Mouse (Mus musculus): ENCODE measurements around the gene Plxnd1.

Plxnd1 gene

DNA sequence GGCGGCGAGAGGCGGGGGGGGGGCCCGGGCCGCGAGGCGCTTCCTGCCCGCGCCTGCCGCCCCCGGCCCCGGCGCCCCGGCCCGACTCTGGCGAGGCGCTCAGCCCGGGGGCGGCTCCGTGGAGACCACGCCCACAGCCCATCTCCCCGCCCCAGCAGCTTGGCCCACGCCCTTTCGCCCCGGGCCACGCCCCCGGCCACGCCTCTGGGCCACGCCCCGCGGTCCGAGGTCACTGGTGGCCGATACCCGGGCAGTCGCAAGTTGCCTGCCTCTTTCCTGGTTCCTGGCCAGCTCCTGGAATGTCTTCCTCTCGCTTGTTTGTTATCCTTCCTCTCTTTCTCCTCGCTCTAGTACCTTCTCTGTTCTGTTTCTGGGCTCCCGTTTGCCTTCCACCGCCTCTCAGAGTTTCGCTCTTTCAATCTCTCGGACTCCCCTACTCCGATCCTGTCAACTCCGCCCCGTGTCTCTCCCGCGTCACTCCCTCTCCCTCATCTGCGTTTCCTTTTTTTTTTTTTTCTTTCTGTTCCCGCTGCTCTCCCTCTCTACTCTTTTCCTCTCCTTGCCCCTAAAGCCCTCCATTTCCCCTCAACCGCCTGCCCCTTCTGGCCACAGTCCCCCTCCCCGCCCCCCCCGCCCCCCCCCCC, at the start of gene Plxnd1:
Gene Plxnd1, minus strand, starts transcription at position 129 of the 644 bp plus-strand sequence.
- DNase-seq (ENCODE audit: low spot score in 2 of 2), result peak; percentile 79 to 81

DNA sequence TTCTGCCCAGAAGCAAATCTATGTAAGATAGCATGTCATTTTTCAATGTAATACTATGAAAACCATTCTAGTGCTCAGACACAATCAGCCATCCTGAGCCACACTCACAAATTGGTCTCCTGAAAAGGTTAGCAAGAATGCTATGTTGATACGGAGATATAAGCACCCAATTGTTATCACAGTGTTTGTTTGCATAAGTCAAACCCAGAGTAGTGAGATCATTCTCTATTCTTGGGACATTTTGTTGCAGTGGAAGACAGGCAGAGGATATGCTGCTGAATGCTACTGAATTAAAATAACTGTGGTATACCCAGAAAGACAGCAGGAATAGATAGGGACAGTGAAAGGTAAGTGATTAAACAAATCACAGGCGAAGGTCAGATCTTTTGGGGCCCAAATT, 49.2 kb upstream of the Plxnd1 start:
- no peak for DNase-seq (ENCODE audit: low spot score in 2 of 2)

DNA sequence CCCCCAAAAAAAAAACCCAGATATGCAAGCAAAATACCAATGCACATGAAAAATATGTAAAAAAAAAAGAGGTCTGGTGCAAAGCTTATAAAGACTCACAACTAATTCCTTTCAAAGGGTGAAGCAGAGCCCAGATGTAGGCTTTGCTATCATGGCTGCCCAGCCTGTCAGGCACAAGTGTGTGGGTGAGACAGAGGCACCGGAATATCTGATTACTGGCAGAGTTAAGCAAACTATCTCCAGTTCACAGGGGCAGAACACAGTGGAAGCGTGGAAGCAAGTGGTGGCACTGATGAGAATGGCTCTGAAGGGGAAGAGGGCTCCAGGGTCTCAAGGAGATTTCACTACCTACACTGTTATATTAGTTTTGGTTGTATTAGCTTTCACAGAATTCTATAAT, 43.4 kb upstream of the Plxnd1 start:
- DNase-seq (ENCODE audit: low spot score in 2 of 2), result no peak

- DNase-seq (ENCODE audit: low spot score in 2 of 2), result peak in 1 of 2 experiments; percentile 14
These were observed 42.6 kb upstream of the Plxnd1 start for GRCm38 (mm10) chr6:116037281-116037831.

DNA sequence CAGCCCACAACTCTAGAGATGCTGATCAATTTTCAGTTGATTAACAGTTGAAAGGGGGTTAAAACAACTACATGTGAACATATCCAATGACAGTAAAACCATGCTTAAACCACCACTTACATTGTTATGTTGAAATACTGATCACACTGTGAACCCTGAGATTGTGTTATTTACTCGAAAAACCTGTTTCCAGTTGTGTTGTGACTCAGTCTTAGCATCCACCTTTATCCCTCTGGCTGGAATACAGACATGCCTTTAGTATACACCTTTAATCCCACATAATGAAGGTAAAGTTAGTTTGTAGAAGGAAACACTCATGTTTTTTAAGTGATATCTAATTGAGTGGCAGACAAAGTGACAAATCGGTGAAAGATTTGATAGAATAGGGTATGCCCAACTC, 41.8 kb upstream of the Plxnd1 start:
- DNase-seq (ENCODE audit: low spot score in 2 of 2), result no peak

DNA sequence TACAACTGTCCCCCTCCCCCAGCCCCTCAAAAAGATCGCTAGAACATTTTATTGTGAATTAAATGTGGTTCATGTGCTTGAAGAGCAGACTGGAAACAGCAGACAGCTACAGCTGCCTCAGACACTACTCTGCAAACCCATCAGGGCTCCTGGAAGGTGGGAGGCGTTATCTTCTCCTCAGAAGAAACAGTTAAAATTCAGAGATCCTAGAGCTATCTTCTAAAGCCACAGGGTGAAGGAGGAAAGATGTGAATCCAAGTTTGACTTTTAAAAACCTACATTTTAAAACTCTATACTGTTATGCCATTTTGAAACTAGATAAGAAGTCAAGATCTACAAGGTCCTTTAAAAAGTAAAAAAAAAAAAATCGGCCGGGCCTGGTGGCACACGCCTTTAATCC, 36.2 kb upstream of the Plxnd1 start:
- DNase-seq (ENCODE audit: low spot score in 2 of 2), result no peak

- no peak for DNase-seq (ENCODE audit: low spot score in 2 of 2)
These were observed 29.9 kb upstream of the Plxnd1 start for GRCm38 (mm10) chr6:116024666-116025065.

DNA sequence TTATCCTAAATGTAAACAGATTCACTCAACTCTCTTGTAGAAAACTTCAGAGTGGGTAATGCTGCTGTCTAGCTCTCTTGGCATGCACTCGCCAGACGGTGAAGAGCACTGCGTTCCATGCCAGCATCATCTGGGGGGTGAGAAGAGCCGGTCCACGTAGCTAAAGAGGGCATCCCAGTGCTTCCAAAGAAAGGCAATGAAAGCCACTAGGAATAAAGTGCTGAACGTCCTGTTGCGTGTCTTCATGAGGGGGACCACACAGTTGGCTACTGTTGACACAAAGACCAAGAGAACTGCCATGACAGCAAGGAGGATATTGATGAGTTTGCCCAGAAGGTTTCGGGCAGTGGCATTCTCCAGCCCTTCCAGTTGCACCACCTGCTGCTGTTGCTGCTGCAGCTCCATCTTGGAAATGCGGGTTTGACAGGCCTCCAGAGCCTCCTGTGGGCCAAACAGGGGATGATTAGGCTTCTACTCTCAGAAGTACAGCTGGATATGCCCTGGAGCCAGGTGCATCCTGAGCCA, 27.2 kb upstream of the Plxnd1 start:
- DNase-seq (ENCODE audit: low spot score in 2 of 2), result no peak

DNA sequence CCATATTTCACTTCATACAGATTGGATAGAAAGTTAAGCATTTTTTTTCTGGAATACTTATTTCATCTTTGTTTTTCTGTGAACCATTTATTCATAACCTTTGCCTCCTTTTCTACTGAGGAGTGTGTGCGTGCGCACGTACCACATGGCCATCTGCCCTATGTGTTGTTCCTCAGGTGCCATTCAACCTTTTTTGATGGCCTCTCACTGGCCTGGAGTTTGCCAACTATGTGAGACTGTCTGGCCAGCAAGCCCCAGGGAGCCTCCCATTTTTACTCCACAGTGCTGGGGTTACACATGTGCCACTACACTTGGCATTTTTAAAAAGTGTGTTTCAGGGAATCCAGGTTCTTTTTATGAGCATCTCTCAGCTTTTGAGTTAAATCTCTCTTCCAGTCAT, 21.1 kb upstream of the Plxnd1 start:
- no peak for DNase-seq (ENCODE audit: low spot score in 2 of 2)

- DNase-seq (ENCODE audit: low spot score in 2 of 2), result no peak
These were observed 19.3 kb upstream of the Plxnd1 start for GRCm38 (mm10) chr6:116014111-116014510.

GRCm38 (mm10) chr6:116013687-116014086, 18.9 kb upstream of the Plxnd1 start:
- no peak for DNase-seq (ENCODE audit: low spot score in 2 of 2)

GRCm38 (mm10) chr6:116010541-116010940, 15.7 kb upstream of the Plxnd1 start:
- DNase-seq (ENCODE audit: low spot score in 2 of 2), result peak; percentile 89 to 93

DNA sequence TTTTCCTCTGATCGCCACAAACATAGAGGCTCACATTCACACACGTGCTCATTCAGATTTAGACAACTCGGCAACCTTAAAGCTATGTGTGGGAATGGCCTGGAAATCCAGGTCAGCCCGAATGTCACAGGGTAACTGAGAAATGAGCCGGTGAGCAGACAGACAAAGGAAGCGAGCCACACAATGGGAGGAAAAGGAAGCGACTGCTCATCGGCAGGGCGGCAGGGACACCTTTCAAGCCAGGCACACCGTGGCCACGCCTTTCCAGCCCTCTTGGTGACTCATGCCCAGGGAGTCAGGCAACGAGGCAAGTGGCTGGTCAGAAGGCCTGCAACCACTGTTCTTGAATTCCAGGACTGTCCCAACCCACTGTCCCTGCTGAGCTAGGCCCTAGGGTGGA, 14.6 kb upstream of the Plxnd1 start:
- DNase-seq (ENCODE audit: low spot score in 2 of 2), result no peak

GRCm38 (mm10) chr6:116007561-116008173, 12.9 kb upstream of the Plxnd1 start:
- peak; percentile 69 to 71 for DNase-seq (ENCODE audit: low spot score in 2 of 2)

DNA sequence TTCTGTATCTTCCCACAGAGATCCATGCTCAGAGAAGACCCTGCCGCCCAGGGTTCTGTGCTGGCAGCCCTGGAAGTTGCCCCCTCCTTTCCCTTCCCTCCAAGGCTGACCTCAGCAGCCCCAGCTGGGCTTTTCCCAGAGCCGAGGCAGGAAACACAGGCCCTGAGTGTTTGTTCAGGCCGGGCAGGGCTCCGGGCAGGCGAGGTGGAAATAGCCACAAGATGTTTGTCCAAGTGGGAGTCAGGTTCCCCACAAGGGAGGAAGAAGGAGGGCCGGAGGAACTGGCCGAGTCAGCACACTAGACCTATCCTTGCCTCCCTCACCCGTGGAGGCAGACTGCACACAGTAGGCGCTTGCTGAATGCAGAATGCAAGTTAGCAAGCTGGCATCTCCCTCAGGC, 11.9 kb upstream of the Plxnd1 start:
- no peak for DNase-seq (ENCODE audit: low spot score in 2 of 2)

DNA sequence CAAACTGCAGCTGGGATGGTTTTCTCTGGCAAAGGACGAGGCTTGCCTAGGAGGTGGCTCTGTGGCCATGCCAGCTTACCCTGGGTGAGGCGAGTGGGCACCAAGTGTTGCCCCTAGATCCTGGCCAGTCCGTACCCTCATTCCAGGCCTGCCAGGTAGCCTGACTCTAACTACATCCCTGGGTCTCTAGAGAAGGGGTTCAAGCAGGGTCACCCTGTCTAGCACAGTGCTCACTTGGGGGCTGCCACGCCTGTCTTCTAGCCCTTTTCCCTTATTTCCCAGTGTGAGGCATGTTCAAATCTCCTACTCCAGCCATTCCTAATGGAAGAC, 11.1 kb upstream of the Plxnd1 start:
- no peak for DNase-seq (ENCODE audit: low spot score in 2 of 2)

GRCm38 (mm10) chr6:116005275-116005958, 10.6 kb upstream of the Plxnd1 start:
- DNase-seq (ENCODE audit: low spot score in 2 of 2), result no peak

- DNase-seq (ENCODE audit: low spot score in 2 of 2), result no peak
These were observed 9.9 kb upstream of the Plxnd1 start for GRCm38 (mm10) chr6:116004716-116005115.

DNA sequence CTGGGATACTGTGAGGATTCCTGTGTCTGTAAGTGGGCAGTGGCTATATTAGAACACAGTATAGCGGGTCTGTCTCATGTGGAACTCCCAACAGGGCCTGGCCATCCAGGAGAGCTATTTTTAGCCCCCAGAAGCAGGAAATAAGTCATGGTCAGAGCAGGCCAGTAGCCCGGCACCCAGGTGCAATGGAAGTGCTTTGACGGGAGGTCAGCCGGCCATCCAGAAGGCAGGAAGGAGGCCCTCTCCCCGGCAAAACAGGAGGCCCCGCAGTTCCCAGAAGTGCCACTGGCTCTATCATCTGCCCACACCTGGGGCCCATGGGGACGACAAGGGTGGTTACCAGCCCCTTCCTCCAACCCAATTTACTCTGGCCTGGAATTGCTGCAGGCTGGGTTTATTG, 9.3 kb upstream of the Plxnd1 start:
- no peak for DNase-seq (ENCODE audit: low spot score in 2 of 2)

GRCm38 (mm10) chr6:116003516-116003915, 8.7 kb upstream of the Plxnd1 start:
- DNase-seq (ENCODE audit: low spot score in 2 of 2), result no peak

DNA sequence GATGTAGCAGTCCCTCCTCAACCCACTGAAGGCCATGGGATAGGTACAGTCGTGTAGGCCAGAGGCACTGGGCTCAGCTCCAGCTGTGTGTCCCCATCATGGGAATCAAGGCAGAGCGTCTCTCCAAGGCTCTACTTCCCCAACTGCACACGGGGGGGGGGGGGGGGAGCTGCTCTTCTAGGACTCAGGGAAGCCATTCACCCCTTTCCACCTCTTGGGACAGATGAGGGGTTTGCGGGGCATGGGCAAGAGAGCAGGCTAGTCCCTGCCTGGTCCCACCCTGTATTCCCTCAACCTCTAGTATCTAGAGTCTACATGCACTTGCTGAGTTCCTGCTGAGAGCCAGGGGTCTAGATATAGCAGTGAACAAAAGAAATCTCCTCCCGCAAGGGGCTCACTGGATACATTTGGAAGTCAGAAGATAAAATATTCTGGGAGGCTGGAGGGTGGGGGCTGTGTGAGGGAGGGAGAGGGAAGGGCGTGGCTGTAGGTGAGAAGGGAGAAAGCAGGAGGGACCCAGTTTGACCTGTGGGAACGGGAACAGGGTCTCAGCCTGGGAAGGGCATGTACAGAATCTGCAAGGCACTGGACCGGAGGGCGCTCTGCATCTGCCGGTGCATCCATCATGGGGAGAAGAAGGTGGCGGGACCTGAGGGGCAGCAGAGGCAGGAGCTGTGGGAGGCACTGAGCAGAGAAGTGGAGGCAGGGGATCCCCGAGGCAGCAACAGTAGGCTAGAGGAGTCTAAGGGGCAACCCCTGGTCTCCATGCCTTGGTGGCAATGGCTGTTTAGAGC, 7.7 kb upstream of the Plxnd1 start:
- no peak for DNase-seq (ENCODE audit: low spot score in 2 of 2)

DNA sequence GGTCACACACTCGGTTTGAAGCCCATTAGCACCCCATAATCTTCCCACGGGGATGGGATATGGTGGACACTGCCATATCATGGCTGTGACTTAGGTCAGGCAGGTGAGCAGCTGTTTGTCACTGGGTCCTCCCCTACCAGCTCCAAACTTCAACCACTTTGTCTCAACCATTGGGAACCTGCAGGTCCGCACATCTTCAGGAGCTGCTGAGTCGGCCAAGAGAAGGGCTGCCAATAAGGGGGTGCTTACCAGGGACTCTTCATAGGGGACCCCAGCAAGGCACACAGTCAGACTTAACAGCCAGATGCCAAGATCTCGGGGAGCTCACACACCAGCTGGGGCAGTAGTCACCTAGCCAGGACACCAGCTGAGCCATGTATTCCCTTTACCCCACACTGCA, 6.0 kb upstream of the Plxnd1 start:
- DNase-seq (ENCODE audit: low spot score in 2 of 2), result no peak

All from frontal cortex, postnatal 36 days (tissue).